Mouse (Mus musculus) heart, adult 2 months (tissue): Measurements from ENCODE around the gene 9930111J21Rik2.

Source experiments
- CTCF ChIP-seq: fragments of 200-600 bp; IDR thresholded peaks from 2 replicates; pipeline ENCODE4 v1.8.1; 2022; ENCODE audit warnings: antibody characterized with exemption, mild to moderate bottlenecking, moderate library complexity
- POLR2A ChIP-seq: fragments of 200-500 bp; IDR thresholded peaks from 2 replicates; pipeline ENCODE4 v1.6.1; 2011; ENCODE audit warnings: mild to moderate bottlenecking, low read depth, low read length, control low read depth; ENCODE audit not compliant: insufficient read depth

DNA sequence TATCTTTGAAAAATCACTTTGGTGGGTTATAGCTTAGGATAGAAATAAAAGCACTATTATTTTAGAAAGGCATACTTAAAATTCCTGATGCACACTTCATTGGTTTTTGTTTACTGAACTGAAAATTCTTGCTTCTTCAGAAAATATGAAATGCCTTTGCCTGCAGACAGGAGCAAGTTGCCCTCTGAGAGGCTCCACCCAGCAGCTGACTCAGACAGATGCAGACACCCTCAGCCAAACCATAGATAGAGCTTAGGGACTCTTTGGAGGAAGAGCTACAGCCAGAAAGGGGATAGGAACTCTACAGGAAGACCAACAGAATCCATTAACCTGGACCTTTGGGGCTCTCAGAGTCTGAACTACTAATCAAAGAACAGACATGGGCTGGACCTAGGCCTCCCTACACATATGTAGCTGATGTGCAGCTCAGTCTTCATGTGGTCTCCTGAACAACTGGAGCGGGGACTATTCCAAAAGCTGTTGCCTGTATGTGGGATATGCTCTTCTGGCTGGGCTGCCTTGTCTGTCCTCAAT, 41.1 kb upstream of the 9930111J21Rik2 start:
- TF ChIP-seq POLR2A (no peak), CTCF (no peak)
